In genomic region chr8:123066101-123066683, GRCm38 (mm10) we compare ENCODE assay signal across 8 mouse cellular contexts. TPM values are rescaled to one million over a fixed set of nuclear protein-coding genes. Genes with fewer than 3 reads are reported as not detected.
A peak's percentile ranks its signal among the peaks of the same experiment; 100 is the strongest.
DNase-seq lines count a peak whose midpoint lies in the region; ATAC-seq and TF ChIP-seq lines count a peak whose summit lies in the region.

No protein-coding gene starts in this region.

- H3K4me1 ChIP-seq in embryonic facial prominence, embryonic 15.5 days = peaks cover 27% of the 10 kb centered on the region
- H3K4me1 ChIP-seq in limb, embryonic 14.5 days (ENCODE audit: control insufficient read depth, insufficient read depth, low read length) = peaks cover 12% of the 10 kb centered on the region
- H3K4me1 ChIP-seq in stomach, embryonic 14.5 days (ENCODE audit: control insufficient read depth, insufficient read depth, low read length) = peaks cover 15% of the 10 kb centered on the region

- H3K27me3 ChIP-seq in embryonic facial prominence, embryonic 15.5 days = no peaks in the 10 kb centered on the region
- H3K27me3 ChIP-seq in limb, embryonic 14.5 days (ENCODE audit: control insufficient read depth, insufficient read depth, low read length) = no peaks in the 10 kb centered on the region
- no peaks in the 10 kb centered on the region for H3K27me3 ChIP-seq in stomach, embryonic 14.5 days (ENCODE audit: control insufficient read depth, insufficient read depth, low read length)

- H3K4me3 ChIP-seq in gastrocnemius, adult 2 months = peak overlapping the region; percentile 83
- H3K4me3 ChIP-seq in embryonic facial prominence, embryonic 15.5 days (replicated peaks) = peak overlapping the region; percentile 95
- H3K4me3 ChIP-seq in limb, embryonic 14.5 days (replicated peaks; ENCODE audit: low read length) = peak overlapping the region; percentile 92
- H3K4me3 ChIP-seq in stomach, embryonic 14.5 days (ENCODE audit: low read depth, low read length) = peak overlapping the region; percentile 93

- H3K36me3 ChIP-seq in embryonic facial prominence, embryonic 15.5 days = peaks cover 12% of the 10 kb centered on the region; the same call in 1 of the 2 replicates
- peaks cover 22% of the 10 kb centered on the region for H3K36me3 ChIP-seq in limb, embryonic 14.5 days (ENCODE audit: control insufficient read depth, insufficient read depth, low read length)
- H3K36me3 ChIP-seq in stomach, embryonic 14.5 days (ENCODE audit: control insufficient read depth, insufficient read depth, low read length) = peaks cover 17% of the 10 kb centered on the region

- no peak for ATAC-seq in embryonic facial prominence, embryonic 15.5 days (ENCODE audit: insufficient number of reproducible peaks, low FRiP score, low TSS enrichment, low read depth)
- no peak for ATAC-seq in limb, embryonic 14.5 days (ENCODE audit: low FRiP score, low read depth)
- ATAC-seq in stomach, embryonic 14.5 days (ENCODE audit: insufficient number of reproducible peaks, insufficient read depth, low FRiP score, low read depth) = no peak

- H3K27ac ChIP-seq in gastrocnemius, adult 2 months = peak overlapping the region; percentile 93
- peak overlapping the region; percentile 95 for H3K27ac ChIP-seq in embryonic facial prominence, embryonic 15.5 days (replicated peaks)
- peak overlapping the region; percentile 83 for H3K27ac ChIP-seq in limb, embryonic 14.5 days (replicated peaks; ENCODE audit: low read depth, low read length)
- peak overlapping the region; percentile 69 for H3K27ac ChIP-seq in stomach, embryonic 14.5 days (ENCODE audit: low read length)

- DNase-seq in gastrocnemius, adult 2 months = no peak
- no peak for DNase-seq in gastrocnemius, postnatal 14 days
- peak; percentile 61 for DNase-seq in A20 (ENCODE audit: low read depth, low spot score)
- DNase-seq in limb, embryonic 14.5 days (ENCODE audit: low spot score) = no peak
- no peak for DNase-seq in gastrocnemius, postnatal 10 days
- no peak for DNase-seq in c-Kit-positive CD71-positive TER-119-positive erythroid progenitor cells, embryonic 14.5 days (ENCODE audit: low spot score)

- TF ChIP-seq POLR2A in limb, embryonic 14.5 days (IDR thresholded peaks at IDR 0.05; ENCODE audit: borderline replicate concordance, extremely low read depth, insufficient read depth, insufficient read length) = no peak

- intact Hi-C loops in gastrocnemius, adult 2 months (cut with DNase I) = loop anchor here (5.0 kb wide), 1 partner anchor 214 kb away; no protein-coding TSS in a partner anchor
- intact Hi-C loops in gastrocnemius, postnatal 14 days (cut with DNase I; ENCODE audit: low total_unique reads) = no loop called here

- H3K4me2 ChIP-seq in embryonic facial prominence, embryonic 15.5 days (replicated peaks) = peak overlapping the region; percentile 69
- peak overlapping the region; percentile 78 for H3K4me2 ChIP-seq in limb, embryonic 14.5 days (replicated peaks; ENCODE audit: low read depth, low read length, severe bottlenecking)
- peak overlapping the region; percentile 81 for H3K4me2 ChIP-seq in stomach, embryonic 14.5 days (replicated peaks; ENCODE audit: low read depth, low read length)

- no peak for TF ChIP-seq CTCF in gastrocnemius, adult 2 months (IDR thresholded peaks at IDR 0.05)

- 30% methylated on average over 7 of the region's 7 CpGs for WGBS in embryonic facial prominence, embryonic 15.5 days
- 32% methylated on average over 7 of the region's 7 CpGs for WGBS in limb, embryonic 14.5 days
- 35% methylated on average over 7 of the region's 7 CpGs for WGBS in stomach, embryonic 14.5 days

- H3K9ac ChIP-seq in embryonic facial prominence, embryonic 15.5 days = peak overlapping the region; percentile 96
- peak overlapping the region; percentile 93 for H3K9ac ChIP-seq in limb, embryonic 14.5 days (ENCODE audit: low read depth, low read length, severe bottlenecking)
- peak overlapping the region; percentile 91 for H3K9ac ChIP-seq in stomach, embryonic 14.5 days (replicated peaks; ENCODE audit: low read depth, low read length)

- no peaks in the 10 kb centered on the region for H3K9me3 ChIP-seq in embryonic facial prominence, embryonic 15.5 days (replicated peaks)
- H3K9me3 ChIP-seq in limb, embryonic 14.5 days (ENCODE audit: control insufficient read depth, low read length) = no peaks in the 10 kb centered on the region
- H3K9me3 ChIP-seq in stomach, embryonic 14.5 days (ENCODE audit: control insufficient read depth, low read depth, low read length) = no peaks in the 10 kb centered on the region

RNA-seq across cellular contexts. Expression of gene Spg7, which starts 3.5 kb away (rescaled TPM):
- 10 to 100 TPM; 67.4 to 74.9 TPM for total RNA-seq in gastrocnemius, adult 2 months (2021)
- 10 to 100 TPM; 49.0 to 59.2 TPM for total RNA-seq in gastrocnemius, postnatal 14 days (2021)
- 40.8 and 41.5 TPM in 2 replicates for polyA plus RNA-seq in embryonic facial prominence, embryonic 15.5 days (2015; fragmentation: Nextera tagmentation; extraction: Ambion mirVana)
- 88.7 and 90.0 TPM in 2 replicates for polyA plus RNA-seq in limb, embryonic 14.5 days (2012; rRNA removed)
- 34.8 and 37.5 TPM in 2 replicates for polyA plus RNA-seq in limb, embryonic 14.5 days (2014; fragmentation: Nextera tagmentation; extraction: Ambion mirVana)
- 47.6 and 54.3 TPM in 2 replicates for polyA plus RNA-seq in stomach, embryonic 14.5 days (2014; fragmentation: Nextera tagmentation; extraction: Ambion mirVana)
- 10 to 100 TPM; 49.6 to 56.8 TPM for total RNA-seq in gastrocnemius, postnatal 10 days (2021)

RNA-seq across cellular contexts. Expression of gene Ankrd11, which starts 24.1 kb away (rescaled TPM):
- total RNA-seq in gastrocnemius, adult 2 months (2021) = 10 to 100 TPM; 60.3 to 62.1 TPM
- 10 to 100 TPM; 40.2 to 43.2 TPM for total RNA-seq in gastrocnemius, postnatal 14 days (2021)
- polyA plus RNA-seq in embryonic facial prominence, embryonic 15.5 days (2015; fragmentation: Nextera tagmentation; extraction: Ambion mirVana) = 56.3 and 69.1 TPM in 2 replicates
- 65.3 and 71.3 TPM in 2 replicates for polyA plus RNA-seq in limb, embryonic 14.5 days (2012; rRNA removed)
- 83.7 and 102 TPM in 2 replicates for polyA plus RNA-seq in limb, embryonic 14.5 days (2014; fragmentation: Nextera tagmentation; extraction: Ambion mirVana)
- 52.5 and 55.5 TPM in 2 replicates for polyA plus RNA-seq in stomach, embryonic 14.5 days (2014; fragmentation: Nextera tagmentation; extraction: Ambion mirVana)
- total RNA-seq in gastrocnemius, postnatal 10 days (2021) = 10 to 100 TPM; 52.0 to 65.8 TPM

RNA-seq across cellular contexts. Expression of gene Rpl13, which starts 36.0 kb away (rescaled TPM):
- total RNA-seq in gastrocnemius, adult 2 months (2021) = 100 to 1,000 TPM; 389 to 466 TPM
- total RNA-seq in gastrocnemius, postnatal 14 days (2021) = 100 to 1,000 TPM; 517 to 627 TPM
- polyA plus RNA-seq in embryonic facial prominence, embryonic 15.5 days (2015; fragmentation: Nextera tagmentation; extraction: Ambion mirVana) = 1,311 and 1,540 TPM in 2 replicates
- polyA plus RNA-seq in limb, embryonic 14.5 days (2012; rRNA removed) = 2,823 and 3,226 TPM in 2 replicates
- polyA plus RNA-seq in limb, embryonic 14.5 days (2014; fragmentation: Nextera tagmentation; extraction: Ambion mirVana) = 1,836 and 1,953 TPM in 2 replicates
- polyA plus RNA-seq in stomach, embryonic 14.5 days (2014; fragmentation: Nextera tagmentation; extraction: Ambion mirVana) = 1,772 and 1,775 TPM in 2 replicates
- 100 to 1,000 TPM; 676 to 736 TPM for total RNA-seq in gastrocnemius, postnatal 10 days (2021)

RNA-seq across cellular contexts. Expression of gene Cpne7, which starts 51.0 kb away (rescaled TPM):
- total RNA-seq in gastrocnemius, adult 2 months (2021) = under 1 TPM; 0.13 to 0.20 TPM
- total RNA-seq in gastrocnemius, postnatal 14 days (2021) = under 1 TPM; 0.31 to 0.73 TPM
- polyA plus RNA-seq in embryonic facial prominence, embryonic 15.5 days (2015; fragmentation: Nextera tagmentation; extraction: Ambion mirVana) = 6.5 and 6.9 TPM in 2 replicates
- polyA plus RNA-seq in limb, embryonic 14.5 days (2012; rRNA removed) = 2.6 and 3.0 TPM in 2 replicates
- 0.50 and 0.86 TPM in 2 replicates for polyA plus RNA-seq in limb, embryonic 14.5 days (2014; fragmentation: Nextera tagmentation; extraction: Ambion mirVana)
- 0.56 and 1.2 TPM in 2 replicates for polyA plus RNA-seq in stomach, embryonic 14.5 days (2014; fragmentation: Nextera tagmentation; extraction: Ambion mirVana)
- total RNA-seq in gastrocnemius, postnatal 10 days (2021) = under 1 TPM; 0.41 to 0.82 TPM
